Mouse (Mus musculus) forebrain, embryonic 11.5 days (tissue): ENCODE data around the gene Olfr320. TPM values are rescaled to one million over a fixed set of nuclear protein-coding genes. Genes with fewer than 3 reads are reported as not detected.
"Not testable (repeated sequence)": the region's sequence is repeated elsewhere in the genome, so short reads cannot be mapped to it uniquely, and the experiment has no call there.

Experiments
- ATAC-seq: fragments of 200-750 bp; cut with Nextera tagmentation; replicated peaks from 2 replicates; pipeline ENCODE4 v1.8.0; 2017; ENCODE audit warnings: moderate TSS enrichment; ENCODE audit not compliant: low FRiP score
- DNase-seq: peaks from one replicate; pipeline ENCODE4 v3.0.0-alpha.2; 2017; ENCODE audit warnings: low spot score
- H3K27ac ChIP-seq: fragments of 300-500 bp; sonication (generic); 2 replicates; pipeline ENCODE4 v1.5.1; 2014; ENCODE audit warnings: low read depth, low read length
- H3K27me3 ChIP-seq: fragments of 300-500 bp; sonication (generic); 2 replicates; pipeline ENCODE4 v1.6.1; 2014; ENCODE audit warnings: mild to moderate bottlenecking, low read length, mixed read lengths; ENCODE audit not compliant: control insufficient read depth, insufficient read depth
- H3K36me3 ChIP-seq: fragments of 300-500 bp; sonication (generic); 2 replicates; pipeline ENCODE4 v1.6.1; 2014; ENCODE audit warnings: mild to moderate bottlenecking, low read length, moderate library complexity, mixed read lengths; ENCODE audit not compliant: control insufficient read depth, insufficient read depth
- H3K4me1 ChIP-seq: fragments of 300-500 bp; sonication (generic); replicated peaks from 2 replicates; pipeline ENCODE4 v1.6.1; 2014; ENCODE audit warnings: low read length, mixed read lengths; ENCODE audit not compliant: control insufficient read depth, insufficient read depth
- H3K4me2 ChIP-seq: fragments of 300-500 bp; sonication (generic); 2 replicates; pipeline ENCODE4 v1.6.1; 2014; ENCODE audit warnings: low read depth, mild to moderate bottlenecking, low read length, moderate library complexity, mixed read lengths; ENCODE audit not compliant: severe bottlenecking
- H3K4me3 ChIP-seq: fragments of 300-500 bp; sonication (generic); 2 replicates; pipeline ENCODE4 v1.5.1; 2014; ENCODE audit warnings: low read depth, low read length
- H3K9ac ChIP-seq: fragments of 300-500 bp; sonication (generic); 2 replicates; pipeline ENCODE4 v1.6.1; 2014; ENCODE audit warnings: low read length
- H3K9me3 ChIP-seq: fragments of 300-500 bp; sonication (generic); 2 replicates; pipeline ENCODE4 v1.6.1; 2016; ENCODE audit warnings: low read length, mixed read lengths; ENCODE audit not compliant: control insufficient read depth
- WGBS: fragments of 180-500 bp; shearing (Covaris S2); extraction: QIAGEN DNeasy Blood & Tissue Kit; methylation state at CpG from one replicate; pipeline ENCODE4 v1.1.7; 2014; 5-methylcytosine and 5-hydroxymethylcytosine counted together
- polyA plus RNA-seq: library from polyadenylated mRNA; unstranded; fragments of >200 nt; fragmentation: Nextera tagmentation; extraction: Ambion mirVana; gene quantifications from 2 replicates; pipeline ENCODE4 v1.2.1, GENCODE M21; 2014

The Olfr320 gene
- polyA plus RNA-seq, 1 experiment from 2014 or later = not detected

DNA sequence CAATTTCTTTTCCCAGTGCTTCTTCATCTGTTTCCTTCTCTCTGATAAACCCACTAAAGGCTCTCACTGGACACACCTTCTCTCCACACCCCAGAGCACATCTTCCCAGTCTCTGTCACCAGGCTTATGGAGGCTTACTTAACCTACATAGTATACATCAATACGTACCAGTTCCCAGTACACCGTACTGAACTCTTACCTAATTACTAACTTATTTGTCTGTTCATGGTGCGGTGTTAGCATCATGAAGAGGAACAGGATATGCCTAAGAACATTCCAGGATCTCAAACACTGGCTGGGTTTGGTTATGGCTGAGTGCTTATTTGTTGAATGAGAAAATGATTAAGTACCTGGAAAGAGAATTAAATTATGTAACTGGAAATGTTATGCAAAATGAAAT, 25.7 kb upstream of the Olfr320 start:
- Histone ChIP-seq H3K27ac (no peak overlapping the region), H3K4me2 (no peak overlapping the region), H3K9ac (no peak overlapping the region), H3K36me3 (no peaks in the 10 kb centered on the region), H3K4me3 (no peak overlapping the region), H3K9me3 (no peaks in the 10 kb centered on the region), H3K4me1 (no peaks in the 10 kb centered on the region), H3K27me3 (no peaks in the 10 kb centered on the region)
- DNase-seq (no peak), ATAC-seq (no peak)
- WGBS = 94% methylated on average over 3 of the region's 3 CpGs

DNA sequence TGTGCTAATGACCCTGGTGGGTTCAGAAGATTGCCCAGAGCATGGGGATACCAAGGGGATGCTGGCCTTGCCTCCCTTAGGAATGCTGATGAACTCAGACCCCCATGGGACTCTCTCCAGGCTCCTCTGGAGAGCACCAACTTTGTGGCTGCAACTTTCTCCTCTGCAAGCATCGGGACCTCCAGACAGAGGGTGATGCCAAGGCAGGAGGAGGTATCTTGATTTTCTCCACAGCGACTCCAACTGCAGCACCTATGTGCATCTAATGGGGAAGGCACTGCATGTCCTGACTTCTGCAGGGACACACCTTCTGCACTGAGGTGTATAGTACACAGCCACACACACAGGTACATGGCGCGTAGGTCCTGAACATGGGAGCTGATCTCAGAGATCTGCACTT, 22.3 kb upstream of the Olfr320 start, which contains the start of gene Olfr322:
Olfr322 (plus strand) TSS at position 187 of the 400 bp plus-strand sequence.
- Histone ChIP-seq H3K27ac (no peak within 1 kb of the TSS), H3K4me3 (no peak within 1 kb of the TSS), H3K9ac (no peak within 1 kb of the TSS), H3K4me2 (no peak within 1 kb of the TSS), H3K36me3 (no peaks in the 10 kb centered on the region), H3K9me3 (no peaks in the 10 kb centered on the region), H3K27me3 (no peaks in the 10 kb centered on the region), H3K4me1 (no peaks in the 10 kb centered on the region)
- DNase-seq = no peak
- no peak for ATAC-seq
- WGBS = 89% methylated on average over 4 of the region's 4 CpGs

DNA sequence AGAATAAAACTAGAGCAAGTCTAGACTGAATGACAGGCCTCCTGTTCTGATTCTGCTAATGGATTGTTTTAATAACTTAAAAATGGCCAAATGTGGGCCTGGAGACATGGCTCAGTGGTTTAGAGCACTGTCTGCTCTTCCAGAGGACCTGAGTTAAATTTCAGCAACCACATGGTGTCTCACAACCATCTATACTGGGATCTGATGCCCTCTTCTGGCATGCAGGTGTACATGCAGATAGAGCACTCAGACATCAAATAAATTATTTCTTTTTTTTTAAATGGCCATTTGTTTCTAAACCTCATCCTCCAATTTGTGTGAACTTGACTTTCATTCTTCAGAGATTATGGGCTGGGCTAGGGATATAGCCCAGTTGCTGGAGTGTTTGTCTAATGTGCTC, 11.6 kb upstream of the Olfr320 start:
- Histone ChIP-seq H3K27ac (no peak overlapping the region), H3K9me3 (no peaks in the 10 kb centered on the region), H3K4me2 (no peak overlapping the region), H3K9ac (no peak overlapping the region), H3K27me3 (no peaks in the 10 kb centered on the region), H3K4me3 (no peak overlapping the region), H3K4me1 (no peaks in the 10 kb centered on the region), H3K36me3 (no peaks in the 10 kb centered on the region)
- no peak for DNase-seq
- ATAC-seq = no peak

DNA sequence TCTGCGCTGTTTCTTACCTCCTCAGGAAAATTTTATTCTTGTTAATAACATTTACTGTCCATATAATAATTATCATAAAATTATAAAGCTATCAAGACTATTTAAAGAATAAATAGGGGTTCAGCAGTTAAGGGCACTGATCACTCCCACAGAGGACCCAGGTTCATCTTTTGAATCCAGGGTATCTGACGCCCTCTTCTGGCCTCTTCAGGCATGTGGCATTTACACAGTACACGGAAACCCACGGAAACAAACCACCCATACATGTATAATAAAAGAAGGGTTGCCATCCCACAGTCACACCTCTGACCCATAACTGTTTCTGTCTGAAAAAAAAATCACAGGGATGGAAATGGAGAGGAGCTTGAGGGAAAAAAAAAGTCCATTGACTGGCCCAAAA, 9.1 kb upstream of the Olfr320 start:
- 51% methylated on average over 4 of the region's 4 CpGs for WGBS
- H3K36me3 ChIP-seq = no peaks in the 10 kb centered on the region
- H3K27ac ChIP-seq = no peak overlapping the region
- no peak overlapping the region for H3K9ac ChIP-seq
- ATAC-seq (no peak), DNase-seq (no peak)
- H3K27me3 ChIP-seq = no peaks in the 10 kb centered on the region
- no peak overlapping the region for H3K4me2 ChIP-seq
- no peaks in the 10 kb centered on the region for H3K4me1 ChIP-seq
- H3K9me3 ChIP-seq = no peaks in the 10 kb centered on the region
- H3K4me3 ChIP-seq = no peak overlapping the region

DNA sequence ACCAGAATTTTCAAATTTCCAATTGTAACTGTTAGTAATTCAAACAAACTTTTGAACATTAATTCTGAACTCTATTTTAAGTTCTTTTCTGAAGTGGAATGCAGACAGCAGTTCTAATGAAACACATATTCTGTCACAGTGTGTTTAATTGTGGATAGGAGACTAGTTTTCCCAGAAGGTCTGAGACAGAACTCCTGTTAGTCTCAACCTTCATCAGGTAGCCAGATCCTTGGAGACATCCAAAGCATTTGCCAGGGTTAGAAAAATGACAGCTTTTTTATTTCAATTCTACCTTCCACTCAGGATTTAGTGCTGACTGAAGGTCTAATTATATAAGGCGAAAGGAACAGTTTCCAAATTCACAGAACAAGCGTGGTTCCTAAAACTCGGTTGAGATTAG, 18.0 kb downstream of the Olfr320 start, which contains the start of gene Olfr319:
Olfr319 (plus strand) TSS at position 301 of the 400 bp plus-strand sequence.
- no peaks in the 10 kb centered on the region for H3K36me3 ChIP-seq
- no peak within 1 kb of the TSS for H3K9ac ChIP-seq
- DNase-seq (no peak), ATAC-seq (no peak)
- H3K4me1 ChIP-seq = no peaks in the 10 kb centered on the region
- H3K27me3 ChIP-seq = no peaks in the 10 kb centered on the region
- H3K9me3 ChIP-seq = no peaks in the 10 kb centered on the region; the same call in 1 of the 2 replicates
- 91% methylated on average over 3 of the region's 3 CpGs for WGBS
- no peak within 1 kb of the TSS for H3K27ac ChIP-seq
- H3K4me3 ChIP-seq = no peak within 1 kb of the TSS
- no peak within 1 kb of the TSS for H3K4me2 ChIP-seq

DNA sequence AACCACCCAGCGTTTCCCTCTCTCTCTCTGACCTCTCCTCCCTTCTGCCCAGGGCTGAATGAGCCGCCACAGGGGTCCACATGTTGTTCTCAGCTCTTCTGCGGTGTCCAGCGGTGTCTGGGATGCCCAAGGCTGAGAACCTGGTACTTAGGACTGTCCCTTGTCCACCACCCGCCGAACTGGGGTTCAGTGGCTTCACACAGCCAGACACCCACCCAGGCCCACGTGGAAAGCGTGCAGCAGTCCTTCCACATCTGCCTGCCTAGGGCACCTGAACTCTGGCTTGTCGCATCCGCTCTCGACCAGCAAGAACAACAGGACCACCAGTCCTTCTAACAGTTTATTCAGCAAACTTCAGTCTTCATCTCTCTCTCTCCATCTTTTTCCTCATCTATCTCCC, 28.2 kb downstream of the Olfr320 start:
- no peak overlapping the region for H3K4me2 ChIP-seq
- no peaks in the 10 kb centered on the region for H3K9me3 ChIP-seq
- ATAC-seq = no peak
- no peaks in the 10 kb centered on the region for H3K4me1 ChIP-seq
- H3K27ac ChIP-seq = no peak overlapping the region
- 79% methylated on average over 11 of the region's 11 CpGs for WGBS
- H3K36me3 ChIP-seq = no peaks in the 10 kb centered on the region
- no peaks in the 10 kb centered on the region for H3K27me3 ChIP-seq
- no peak for DNase-seq
- H3K4me3 ChIP-seq = no peak overlapping the region
- H3K9ac ChIP-seq = no peak overlapping the region

DNA sequence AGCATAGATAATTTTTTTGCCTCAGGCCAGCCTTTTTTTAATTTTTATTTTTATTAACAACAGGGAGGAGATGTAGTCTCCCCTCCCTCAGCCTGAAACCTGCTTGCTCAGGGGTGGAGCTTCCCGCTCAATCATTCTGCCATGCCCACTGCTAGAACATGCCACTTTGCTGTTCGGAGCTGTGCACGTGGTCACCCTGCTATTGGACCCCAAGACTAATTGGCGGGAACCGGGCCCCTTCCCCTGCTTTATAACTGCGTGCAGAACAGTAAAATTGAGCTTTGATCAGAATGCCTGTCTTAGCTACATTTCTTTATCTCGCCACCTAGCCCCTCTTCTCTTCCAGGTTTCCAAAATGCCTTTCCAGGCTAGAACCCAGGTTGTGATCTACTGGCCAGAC, 36.8 kb downstream of the Olfr320 start:
- DNase-seq, H3K9me3 ChIP-seq, H3K9ac ChIP-seq, H3K27ac ChIP-seq, H3K4me3 ChIP-seq, ATAC-seq, H3K4me1 ChIP-seq, H3K4me2 ChIP-seq, H3K36me3 ChIP-seq, H3K27me3 ChIP-seq: not testable (repeated sequence)
- WGBS = 86% methylated on average over 6 of the region's 7 CpGs

DNA sequence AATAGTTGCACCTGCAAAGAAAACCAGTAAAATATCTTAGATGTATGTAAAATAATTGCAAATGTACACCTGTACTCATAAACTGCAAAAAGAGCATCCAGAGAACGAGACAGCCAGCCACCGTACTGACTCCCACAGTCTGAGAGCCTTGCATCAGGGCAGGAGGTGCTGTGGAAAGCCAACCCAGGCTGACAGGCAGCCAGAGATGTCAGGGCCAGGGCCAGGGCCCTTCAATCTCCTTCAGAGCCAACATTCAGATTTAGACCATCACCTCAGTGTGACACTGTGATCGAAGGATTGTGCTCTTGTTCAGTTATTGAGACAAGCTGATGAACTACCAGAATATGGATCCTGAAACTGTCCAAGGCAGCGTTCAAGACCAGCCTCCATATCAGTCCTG, 38.8 kb downstream of the Olfr320 start:
- H3K4me2 ChIP-seq = no peak overlapping the region
- H3K36me3 ChIP-seq = no peaks in the 10 kb centered on the region
- no peak overlapping the region for H3K27ac ChIP-seq
- H3K4me3 ChIP-seq = no peak overlapping the region
- no peaks in the 10 kb centered on the region for H3K27me3 ChIP-seq
- no peak overlapping the region for H3K9ac ChIP-seq
- no peak for DNase-seq
- WGBS = 92% methylated on average over 4 of the region's 4 CpGs
- no peaks in the 10 kb centered on the region for H3K4me1 ChIP-seq
- ATAC-seq = no peak
- no peaks in the 10 kb centered on the region for H3K9me3 ChIP-seq

DNA sequence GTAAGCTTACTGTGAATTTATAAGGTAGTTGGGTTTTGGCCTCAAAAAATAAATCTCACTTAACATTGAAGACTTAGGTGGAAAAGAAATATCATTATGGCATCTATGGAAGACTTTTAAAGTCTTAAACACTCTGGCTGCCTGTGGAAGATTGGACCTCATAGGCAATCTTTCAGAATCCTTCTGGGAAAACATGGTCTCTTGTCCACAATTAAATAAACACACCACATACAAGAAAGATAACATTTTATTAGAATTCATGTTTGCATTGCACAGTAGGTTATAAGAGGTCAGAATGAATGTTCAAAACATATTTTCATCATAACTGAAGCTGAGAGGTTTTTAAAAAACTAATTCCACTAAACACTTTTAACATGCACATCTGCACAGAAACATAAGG, 43.0 kb downstream of the Olfr320 start, which contains the start of gene Olfr318:
Olfr318 (minus strand) TSS at position 101 of the 400 bp plus-strand sequence.
- Histone ChIP-seq H3K36me3 (no peaks in the 10 kb centered on the region), H3K9ac (no peak within 1 kb of the TSS), H3K27ac (no peak within 1 kb of the TSS), H3K4me2 (no peak within 1 kb of the TSS), H3K27me3 (no peaks in the 10 kb centered on the region), H3K4me1 (no peaks in the 10 kb centered on the region), H3K9me3 (no peaks in the 10 kb centered on the region), H3K4me3 (no peak within 1 kb of the TSS)
- no peak for ATAC-seq
- DNase-seq = no peak
